Mouse (Mus musculus) effector memory CD4-positive, alpha-beta T cell, adult 7 months (primary cell): ENCODE results near the gene Letmd1. TPM values are rescaled to one million over a fixed set of nuclear protein-coding genes. Genes with fewer than 3 reads are reported as not detected.

Source experiments
- polyA plus RNA-seq: library from polyadenylated mRNA; unstranded; fragments of 100-300 nt; shearing (Covaris generic); gene quantifications from one replicate; pipeline ENCODE4 v1.2.1, GENCODE M21; 2017

The Letmd1 gene
- 31.8 TPM for polyA plus RNA-seq

DNA sequence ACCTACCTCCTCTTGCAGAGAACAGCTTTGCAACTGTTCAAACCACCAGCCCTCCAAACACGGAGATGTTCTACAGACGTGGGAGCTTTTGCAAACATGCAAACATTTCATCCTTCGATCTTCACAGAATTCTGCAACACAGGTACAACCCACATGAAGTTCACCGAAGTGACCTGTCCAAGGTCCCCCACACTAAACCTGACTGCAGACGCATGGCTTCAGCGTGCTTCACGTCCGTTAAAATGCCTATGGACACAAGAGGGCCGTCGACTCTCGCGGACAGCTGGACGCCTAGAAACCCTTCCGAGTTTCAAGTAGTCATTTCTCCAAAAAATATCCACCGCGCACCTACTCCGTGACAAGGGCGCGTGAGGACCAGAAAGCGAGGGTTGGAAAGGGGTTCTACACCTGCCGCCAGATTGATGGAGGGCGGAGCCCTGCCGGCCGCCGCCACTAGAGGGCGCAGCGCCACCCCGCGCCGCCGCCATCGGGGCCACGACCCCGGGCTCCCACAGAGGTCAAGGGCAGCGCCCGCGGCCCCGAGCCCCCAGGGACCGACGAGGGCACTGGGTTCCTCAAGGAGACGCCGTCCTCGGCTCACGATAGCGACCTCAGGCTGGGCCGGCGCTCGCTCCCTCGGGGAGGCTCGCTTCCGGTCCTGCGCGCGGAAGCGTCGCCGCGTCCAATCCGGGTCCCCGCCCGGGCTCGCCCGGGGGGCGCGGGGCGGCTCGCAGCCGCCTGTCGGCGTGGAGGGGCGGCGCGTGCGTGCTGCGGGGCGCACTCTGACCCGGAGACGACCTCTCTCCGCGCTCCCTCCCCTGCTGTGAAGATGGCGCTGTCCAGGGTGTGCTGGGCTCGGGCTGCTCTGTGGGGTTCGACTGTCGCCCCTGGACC is at the start of gene Letmd1:
Gene Letmd1 (plus strand): TSS at position 729 of the 894 bp plus-strand sequence.

DNA sequence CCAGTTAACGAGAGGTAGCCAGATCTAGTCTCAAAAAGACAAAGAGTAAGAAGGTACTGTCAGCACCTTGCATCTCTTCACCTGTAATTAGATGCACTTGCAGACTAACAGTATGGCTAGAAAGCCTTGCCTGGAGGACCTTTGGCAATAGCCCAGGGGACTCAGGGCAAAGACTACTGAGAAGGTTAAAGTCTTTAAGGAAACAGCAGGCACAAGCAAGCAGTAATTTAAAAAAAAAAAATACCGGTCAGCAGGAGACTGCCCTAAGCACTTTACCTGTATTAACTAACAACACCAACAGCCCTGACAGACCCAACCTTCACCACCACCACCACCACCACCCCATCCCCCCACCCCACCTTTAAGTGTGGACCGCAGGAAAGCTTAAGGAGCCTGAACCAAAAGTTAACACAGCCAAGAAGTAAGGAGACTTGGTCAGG is 47.0 kb upstream of the Letmd1 start, which contains the start of gene Gm5475:
Gene Gm5475 (plus strand): TSS at position 390 of the 440 bp plus-strand sequence.

DNA sequence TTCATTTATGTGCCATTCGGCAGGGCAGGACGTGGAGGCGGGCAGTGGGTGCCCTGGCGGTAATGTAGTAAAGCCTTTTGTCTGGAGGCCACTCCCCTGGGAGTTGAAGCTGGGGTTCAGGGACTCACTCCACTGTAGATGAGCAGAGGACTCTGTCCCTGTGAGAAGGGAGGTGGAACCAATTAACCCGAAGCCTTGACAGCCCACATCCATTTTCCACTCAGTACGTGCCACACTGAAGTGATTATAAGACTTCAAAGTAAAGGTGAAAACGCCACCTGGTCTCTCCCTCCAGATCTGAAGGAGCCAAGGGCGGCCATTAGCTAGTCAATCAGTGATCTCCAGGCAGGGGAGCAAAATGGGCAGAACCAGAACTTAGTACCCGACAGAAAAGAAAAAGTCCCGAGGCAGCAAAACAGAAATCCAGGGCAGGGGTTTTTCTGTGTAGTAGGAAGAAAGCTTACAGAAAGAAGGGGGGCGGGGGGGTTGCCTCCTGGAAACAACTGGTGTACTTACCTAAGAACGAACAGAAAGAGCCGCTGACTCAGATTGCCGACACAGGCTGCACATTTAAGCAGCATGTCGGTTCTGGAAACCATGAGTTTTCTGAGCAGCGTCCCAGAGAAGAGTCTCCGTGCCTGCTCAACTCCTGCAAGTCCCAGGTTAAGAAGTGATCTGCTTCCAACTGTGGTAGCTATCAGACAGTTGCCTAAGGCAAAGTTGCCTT is 44.3 kb upstream of the Letmd1 start, which contains the start of gene Slc11a2:
Gene Slc11a2 (minus strand): TSS at position 677 of the 727 bp plus-strand sequence.

DNA sequence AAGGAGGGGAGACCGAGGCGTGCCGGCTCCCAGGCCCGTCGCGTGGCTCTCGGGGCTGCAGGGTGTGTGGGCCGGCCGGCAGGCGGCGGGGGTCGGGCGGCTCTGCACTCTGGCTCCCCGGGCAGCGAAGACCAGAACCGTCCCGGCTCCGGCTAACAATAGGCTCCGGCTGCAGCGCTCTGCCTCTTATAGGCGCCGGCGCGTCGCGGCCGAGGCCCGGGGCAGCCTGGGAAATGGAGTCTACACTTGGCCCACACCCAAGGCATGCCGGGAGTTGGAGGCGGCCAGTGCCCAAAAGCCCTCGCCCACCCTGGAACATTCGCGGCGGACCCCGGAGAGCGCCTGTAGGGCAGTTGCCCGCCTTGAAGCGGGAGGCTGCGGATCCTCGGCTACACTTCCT is 26.3 kb downstream of the Letmd1 start, which contains the start of gene Csrnp2:
Gene Csrnp2 (minus strand): TSS at position 387 of the 400 bp plus-strand sequence.

Other genes with a start within 250 kb of the Letmd1 start
- gene Atf1, start 241.2 kb upstream of the Letmd1 start, polyA plus RNA-seq, result 59.8 TPM
- not detected for gene Tmprss12, start 188.2 kb upstream of the Letmd1 start, polyA plus RNA-seq
- gene Mettl7a1, start 164.9 kb upstream of the Letmd1 start, polyA plus RNA-seq, result 15.0 TPM
- not detected for gene Mettl7a3, start 134.1 kb upstream of the Letmd1 start, polyA plus RNA-seq
- not detected for gene Methig1, start 115.9 kb upstream of the Letmd1 start, polyA plus RNA-seq
- gene Mettl7a2, start 115.8 kb upstream of the Letmd1 start, polyA plus RNA-seq, result not detected
- not detected for gene Higd1c, start 104.5 kb upstream of the Letmd1 start, polyA plus RNA-seq
- gene Gm5475, start 46.9 kb upstream of the Letmd1 start, polyA plus RNA-seq, result 0.51 TPM
- 36.9 TPM for gene Slc11a2, start 44.0 kb upstream of the Letmd1 start, polyA plus RNA-seq
- gene Csrnp2, start 26.5 kb downstream of the Letmd1 start, polyA plus RNA-seq, result 9.5 TPM
- gene Tfcp2, start 83.0 kb downstream of the Letmd1 start, polyA plus RNA-seq, result 5.0 TPM
- 202 TPM for gene Pou6f1, start 131.0 kb downstream of the Letmd1 start, polyA plus RNA-seq
- 758 TPM for gene Dazap2, start 146.3 kb downstream of the Letmd1 start, polyA plus RNA-seq
- not detected for gene Smagp, start 167.9 kb downstream of the Letmd1 start, polyA plus RNA-seq
- 853 TPM for gene Bin2, start 200.5 kb downstream of the Letmd1 start, polyA plus RNA-seq
- 12.7 TPM for gene Cela1, start 218.9 kb downstream of the Letmd1 start, polyA plus RNA-seq